Mouse (Mus musculus): Measurements from ENCODE around the gene Trim16.

Gene Trim16

GRCm38 (mm10) chr11:62831906-62832305, 11.9 kb downstream of the Trim16 start:
- no peak for DNase-seq

GRCm38 (mm10) chr11:62844562-62844961, 24.5 kb downstream of the Trim16 start:
- no peak for DNase-seq

GRCm38 (mm10) chr11:62845730-62846129, 25.7 kb downstream of the Trim16 start:
- DNase-seq: no peak

GRCm38 (mm10) chr11:62846961-62847654, 27.1 kb downstream of the Trim16 start, which contains the start of gene Fbxw10:
Gene Fbxw10 (plus strand): TSS chr11:62847069.
- no peak for DNase-seq

- no peak for DNase-seq
Measured at GRCm38 (mm10) chr11:62847655-62848191, 27.7 kb downstream of the Trim16 start.

- DNase-seq: no peak
Measured at GRCm38 (mm10) chr11:62848301-62848700, 28.3 kb downstream of the Trim16 start.

DNA sequence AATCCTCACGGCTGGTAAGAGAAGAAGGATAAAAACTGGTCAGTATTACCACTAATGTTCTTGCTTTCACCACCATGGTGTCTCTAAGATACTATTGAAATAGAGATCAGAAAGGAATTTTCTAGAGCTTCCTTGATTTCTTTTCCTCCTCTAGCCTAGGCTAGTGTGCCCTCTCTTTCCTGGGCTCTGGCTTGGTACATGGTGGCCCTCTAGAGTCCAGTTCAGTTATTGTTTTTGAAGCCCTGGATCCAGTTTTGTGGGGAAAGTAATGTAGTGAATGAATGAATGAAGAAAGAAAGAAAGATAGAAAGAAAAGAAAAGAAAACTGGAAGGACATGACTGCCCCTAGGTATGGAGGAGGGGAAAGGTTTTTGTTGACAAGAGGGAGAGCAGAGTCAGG, 31.2 kb downstream of the Trim16 start:
- no peak for DNase-seq

DNA sequence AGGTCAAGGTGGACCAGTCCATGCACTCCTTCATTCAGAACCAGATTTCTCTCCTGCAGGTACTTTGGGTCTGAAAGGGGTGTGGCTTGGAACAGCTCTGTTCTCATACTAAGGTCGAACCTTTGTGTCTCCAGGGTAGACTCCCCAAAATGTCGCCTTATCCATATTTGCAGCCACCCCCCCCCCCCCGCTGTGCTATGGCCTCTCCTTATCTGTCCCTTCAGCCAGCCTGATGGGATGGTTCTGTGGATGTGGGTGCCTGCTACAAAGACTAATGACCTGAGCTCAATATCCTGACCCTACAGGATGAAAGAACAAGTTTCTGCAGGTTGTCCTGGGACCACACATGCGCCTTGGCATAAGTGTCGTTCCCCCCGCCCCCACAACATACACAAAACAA, 33.3 kb downstream of the Trim16 start:
- DNase-seq: no peak

GRCm38 (mm10) chr11:62865562-62865961, 45.5 kb downstream of the Trim16 start:
- no peak for DNase-seq

GRCm38 (mm10) chr11:62866685-62867084, 46.7 kb downstream of the Trim16 start:
- DNase-seq: no peak

GRCm38 (mm10) chr11:62869201-62869600, 49.2 kb downstream of the Trim16 start:
- DNase-seq: no peak

DNA sequence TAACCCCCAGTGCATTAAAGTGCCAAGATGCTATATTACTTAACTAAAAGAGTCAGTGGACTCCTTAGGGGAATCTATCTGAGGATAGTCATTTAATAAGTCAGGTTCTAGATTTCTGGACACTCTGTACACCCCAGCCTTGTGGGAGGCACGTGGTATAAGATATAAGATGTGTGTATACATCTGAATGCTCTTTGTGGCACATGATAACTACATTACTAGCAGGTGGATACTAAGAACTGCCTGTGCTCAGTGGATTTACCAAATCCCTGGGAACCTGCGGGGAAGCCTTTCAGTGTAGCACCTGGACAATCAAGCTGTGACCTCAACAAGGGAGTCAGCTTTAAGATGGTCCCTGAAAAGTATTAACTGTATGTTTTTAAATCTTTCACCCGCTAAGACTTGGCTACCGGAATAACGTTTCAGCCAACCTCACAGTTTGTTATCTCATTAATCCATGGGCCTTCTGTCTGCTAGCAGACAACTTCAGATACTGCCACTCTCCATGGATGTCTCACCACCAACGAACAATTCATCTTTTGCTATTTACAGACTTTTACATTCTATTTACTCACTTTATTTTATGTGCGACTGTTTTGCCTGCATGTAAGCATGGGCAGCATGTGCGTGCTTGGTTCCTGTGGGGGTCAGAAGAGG, 49.8 kb downstream of the Trim16 start:
- no peak for DNase-seq

- DNase-seq: no peak
Measured at GRCm38 (mm10) chr11:62873479-62873878, 53.4 kb downstream of the Trim16 start.

DNA sequence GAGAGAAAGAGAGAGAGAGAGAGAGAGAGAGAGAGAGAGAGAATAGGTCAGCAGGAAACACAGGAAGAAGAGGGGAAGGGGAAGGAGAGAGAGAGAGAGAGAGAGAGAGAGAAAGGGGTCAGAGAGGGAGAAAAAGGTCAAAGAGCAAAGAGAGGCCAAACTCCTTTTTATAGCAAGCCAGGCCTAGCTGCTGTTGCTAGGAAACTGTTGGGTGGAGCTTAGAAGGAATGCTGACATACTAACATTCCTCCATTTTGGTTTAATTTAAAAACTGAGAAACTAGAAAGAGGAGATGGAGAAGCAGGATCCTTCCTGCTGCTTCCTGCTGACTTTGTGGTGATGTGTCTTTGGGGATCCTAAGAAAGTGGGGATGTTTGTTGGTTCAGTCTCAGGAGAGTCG, 55.7 kb downstream of the Trim16 start:
- DNase-seq: no peak

- DNase-seq: no peak
Measured at GRCm38 (mm10) chr11:62876445-62876844, 56.4 kb downstream of the Trim16 start.

GRCm38 (mm10) chr11:62877391-62877790, 57.4 kb downstream of the Trim16 start:
- no peak for DNase-seq

- DNase-seq: peak; percentile 53
Measured at GRCm38 (mm10) chr11:62878728-62879127, 58.7 kb downstream of the Trim16 start.

DNA sequence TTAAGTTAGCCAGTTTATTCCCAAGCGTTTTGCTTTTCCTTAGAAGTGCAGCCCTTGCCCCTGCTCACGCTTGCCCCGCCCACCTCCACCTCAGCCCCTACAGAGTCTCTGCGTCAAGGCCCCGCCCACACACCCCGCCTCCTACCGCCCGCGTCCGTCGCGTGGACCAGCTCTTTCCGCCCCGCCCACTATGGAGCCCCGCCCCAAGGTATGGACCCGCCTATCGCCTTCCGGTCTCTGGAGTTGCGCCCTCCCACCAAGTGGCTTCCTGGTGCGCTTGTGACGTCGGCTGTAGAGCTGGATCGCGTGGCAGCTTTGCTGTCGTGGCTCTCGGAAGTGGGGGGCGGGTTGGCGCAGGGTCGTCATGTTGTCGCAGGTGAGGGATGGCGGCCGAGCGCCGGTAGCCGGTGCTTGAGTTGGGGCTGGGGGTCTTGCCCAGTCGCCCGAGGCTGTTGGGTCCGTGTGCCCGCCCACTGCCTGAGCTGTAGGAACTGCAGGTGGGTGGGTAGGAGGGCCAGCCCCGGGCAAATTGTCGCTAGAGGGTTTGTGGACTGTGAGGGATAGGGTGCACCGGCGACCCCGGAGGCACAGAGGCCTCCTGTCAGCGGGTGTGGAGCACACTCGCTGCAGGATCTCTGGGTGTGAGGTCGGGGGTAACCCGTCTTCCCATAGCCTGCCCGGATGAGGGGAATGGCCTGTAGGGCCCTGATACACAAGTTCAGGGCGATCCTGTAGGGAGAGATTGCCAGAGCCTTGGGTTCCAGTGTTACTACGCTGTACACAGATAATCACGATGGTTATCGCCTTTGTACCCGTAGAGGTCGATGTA, 59.4 kb downstream of the Trim16 start, which contains the start of gene Tvp23b:
Gene Tvp23b (plus strand): TSS at position 236 of the 829 bp plus-strand sequence.
- DNase-seq: peak; percentile 97

DNA sequence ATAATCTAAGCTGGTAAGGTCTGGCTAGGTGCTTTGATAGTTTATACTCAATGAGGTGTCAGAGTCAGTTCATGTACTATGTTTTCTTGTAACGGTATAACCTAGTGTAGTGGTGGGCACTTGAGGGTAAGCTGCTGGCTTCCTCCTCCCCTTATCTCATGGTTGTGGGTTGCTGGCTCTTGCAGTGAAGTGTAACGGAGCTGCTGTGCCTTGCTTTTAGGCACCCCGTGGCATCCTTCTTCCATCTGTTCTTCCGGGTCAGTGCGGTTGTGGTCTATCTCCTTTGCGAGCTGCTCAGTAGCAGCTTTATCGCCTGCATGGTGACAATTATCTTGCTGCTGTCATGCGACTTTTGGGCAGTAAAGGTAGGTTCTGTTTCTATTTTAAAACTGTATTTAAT, 63.4 kb downstream of the Trim16 start:
- DNase-seq: no peak

GRCm38 (mm10) chr11:62885323-62885722, 65.3 kb downstream of the Trim16 start:
- DNase-seq: no peak

DNA sequence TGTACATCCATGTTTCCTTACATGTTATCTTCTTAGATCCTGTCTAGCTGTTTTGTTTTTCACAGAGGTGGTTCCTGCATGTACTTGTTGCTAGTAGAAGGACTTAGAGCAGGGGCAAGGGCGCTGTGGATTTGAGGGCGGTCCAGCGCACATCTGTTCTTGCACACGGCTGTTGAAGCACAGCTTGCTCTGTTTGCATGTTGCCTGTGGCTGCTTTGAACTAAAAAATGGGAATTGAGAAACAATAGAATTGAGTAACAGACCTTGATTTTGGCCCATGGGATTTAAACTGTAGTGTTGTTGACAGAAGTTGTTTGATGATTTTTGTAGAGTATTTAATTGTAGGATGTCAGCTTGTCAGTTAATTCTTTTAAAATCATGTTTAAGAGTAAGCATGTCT, 70.8 kb downstream of the Trim16 start:
- no peak for DNase-seq

GRCm38 (mm10) chr11:62891763-62892162, 71.7 kb downstream of the Trim16 start:
- no peak for DNase-seq

All from cerebellum, adult 9-11 months (tissue).